Mouse (Mus musculus): ENCODE results near the gene Gm42791. TPM values are rescaled to one million over a fixed set of nuclear protein-coding genes. Genes with fewer than 3 reads are reported as not detected.
A peak's percentile ranks its signal among the peaks of the same experiment; 100 is the strongest.

The Gm42791 gene
- polyA plus RNA-seq, 2 experiments: not detected

- WGBS (ENCODE audit: insufficient replicate concordance): 36% methylated on average over 10 of the region's 10 CpGs
- Histone ChIP-seq H3K27ac (no peak overlapping the region), H3K27me3 (ENCODE audit: control insufficient read depth, insufficient read depth, low read length) (no peaks in the 10 kb centered on the region), H3K4me3 (ENCODE audit: insufficient read depth in 1 of 2, low read depth in 2 of 2, low read length in 2 of 2) (no peak overlapping the region), H3K4me2 (ENCODE audit: low read depth) (no peak overlapping the region), H3K4me1 (replicated peaks; ENCODE audit: control insufficient read depth in 2 of 2, insufficient read depth in 2 of 2, low read length in 1 of 2) (peaks cover 0 to 6% of the 10 kb centered on the region in 2 experiments; a peak in 2 of 4 replicates), H3K36me3 (replicated peaks; ENCODE audit: control insufficient read depth, insufficient read depth, low read depth) (no peaks in the 10 kb centered on the region), H3K9ac (replicated peaks) (no peak overlapping the region), H3K9me3 (ENCODE audit: control insufficient read depth, low read length) (no peaks in the 10 kb centered on the region)
- TF ChIP-seq CTCF (IDR thresholded peaks at IDR 0.05; ENCODE audit: low read depth) (no peak), EP300 (IDR thresholded peaks at IDR 0.05; ENCODE audit: low read depth) (no peak)
- no peak for DNase-seq (ENCODE audit: low read depth in 3 of 3, low spot score in 3 of 3)
- no peak for ATAC-seq (ENCODE audit: insufficient read depth)
Observed at GRCm38 (mm10) chr5:148866571-148866970, 128.4 kb downstream of the Gm42791 start.

GRCm38 (mm10) chr5:148863409-148863808, 131.5 kb downstream of the Gm42791 start:
- no peak for TF ChIP-seq EP300 (IDR thresholded peaks at IDR 0.05; ENCODE audit: low read depth)
- no peak for TF ChIP-seq CTCF (IDR thresholded peaks at IDR 0.05; ENCODE audit: low read depth)
- H3K9me3 ChIP-seq (ENCODE audit: control insufficient read depth, low read length): no peaks in the 10 kb centered on the region
- no peaks in the 10 kb centered on the region for H3K36me3 ChIP-seq (replicated peaks; ENCODE audit: control insufficient read depth, insufficient read depth, low read depth)
- no peak overlapping the region for H3K9ac ChIP-seq (replicated peaks)
- no peak for ATAC-seq (ENCODE audit: insufficient read depth)
- H3K4me2 ChIP-seq (ENCODE audit: low read depth): no peak overlapping the region
- 65% methylated on average over 6 of the region's 6 CpGs for WGBS (ENCODE audit: insufficient replicate concordance)
- no peak for DNase-seq (ENCODE audit: low read depth in 3 of 3, low spot score in 3 of 3)
- H3K4me3 ChIP-seq (ENCODE audit: insufficient read depth in 1 of 2, low read depth in 2 of 2, low read length in 2 of 2): no peak overlapping the region
- no peaks in the 10 kb centered on the region for H3K27me3 ChIP-seq (ENCODE audit: control insufficient read depth, insufficient read depth, low read length)
- H3K27ac ChIP-seq: no peak overlapping the region
- peaks cover 0 to 6% of the 10 kb centered on the region in 2 experiments; a peak in 1 of 4 replicates for H3K4me1 ChIP-seq (replicated peaks; ENCODE audit: control insufficient read depth in 2 of 2, insufficient read depth in 2 of 2, low read length in 1 of 2)

- H3K4me1 ChIP-seq (replicated peaks; ENCODE audit: control insufficient read depth in 2 of 2, insufficient read depth in 2 of 2, low read length in 1 of 2): peaks cover 3 to 7% of the 10 kb centered on the region in 2 experiments; a peak in 2 of 4 replicates
- no peaks in the 10 kb centered on the region for H3K9me3 ChIP-seq (ENCODE audit: control insufficient read depth, low read length)
- TF ChIP-seq EP300 (IDR thresholded peaks at IDR 0.05; ENCODE audit: low read depth) (no peak), CTCF (IDR thresholded peaks at IDR 0.05; ENCODE audit: low read depth) (no peak)
- ATAC-seq (ENCODE audit: insufficient read depth): no peak
- DNase-seq (ENCODE audit: low read depth in 3 of 3, low spot score in 3 of 3): no peak
- H3K27ac ChIP-seq: no peak overlapping the region
- no peak overlapping the region for H3K4me2 ChIP-seq (ENCODE audit: low read depth)
- WGBS (ENCODE audit: insufficient replicate concordance): 68% methylated on average over 10 of the region's 10 CpGs
- H3K36me3 ChIP-seq (replicated peaks; ENCODE audit: control insufficient read depth, insufficient read depth, low read depth): no peaks in the 10 kb centered on the region
- H3K4me3 ChIP-seq (ENCODE audit: insufficient read depth in 1 of 2, low read depth in 2 of 2, low read length in 2 of 2): no peak overlapping the region
- no peaks in the 10 kb centered on the region for H3K27me3 ChIP-seq (ENCODE audit: control insufficient read depth, insufficient read depth, low read length)
- no peak overlapping the region for H3K9ac ChIP-seq (replicated peaks)
Observed at GRCm38 (mm10) chr5:148862853-148863252, 132.1 kb downstream of the Gm42791 start.

GRCm38 (mm10) chr5:148862136-148862535, 132.8 kb downstream of the Gm42791 start:
- Histone ChIP-seq H3K9me3 (ENCODE audit: control insufficient read depth, low read length) (no peaks in the 10 kb centered on the region), H3K9ac (replicated peaks) (no peak overlapping the region), H3K27ac (no peak overlapping the region), H3K4me2 (ENCODE audit: low read depth) (no peak overlapping the region), H3K4me3 (ENCODE audit: insufficient read depth in 1 of 2, low read depth in 2 of 2, low read length in 2 of 2) (no peak overlapping the region), H3K27me3 (ENCODE audit: control insufficient read depth, insufficient read depth, low read length) (no peaks in the 10 kb centered on the region), H3K36me3 (replicated peaks; ENCODE audit: control insufficient read depth, insufficient read depth, low read depth) (no peaks in the 10 kb centered on the region), H3K4me1 (replicated peaks; ENCODE audit: control insufficient read depth in 2 of 2, insufficient read depth in 2 of 2, low read length in 1 of 2) (peaks cover 3 to 11% of the 10 kb centered on the region in 2 experiments; a peak in 3 of 4 replicates)
- TF ChIP-seq CTCF (IDR thresholded peaks at IDR 0.05; ENCODE audit: low read depth) (no peak), EP300 (IDR thresholded peaks at IDR 0.05; ENCODE audit: low read depth) (no peak)
- no peak for ATAC-seq (ENCODE audit: insufficient read depth)
- no peak for DNase-seq (ENCODE audit: low read depth in 3 of 3, low spot score in 3 of 3)
- 28% methylated on average over 8 of the region's 8 CpGs for WGBS (ENCODE audit: insufficient replicate concordance)

- Histone ChIP-seq H3K4me2 (ENCODE audit: low read depth) (no peak overlapping the region), H3K4me3 (ENCODE audit: insufficient read depth in 1 of 2, low read depth in 2 of 2, low read length in 2 of 2) (no peak overlapping the region), H3K4me1 (replicated peaks; ENCODE audit: control insufficient read depth in 2 of 2, insufficient read depth in 2 of 2, low read length in 1 of 2) (peaks cover 5 to 11% of the 10 kb centered on the region in 2 experiments; a peak in 3 of 4 replicates), H3K27ac (no peak overlapping the region), H3K36me3 (replicated peaks; ENCODE audit: control insufficient read depth, insufficient read depth, low read depth) (no peaks in the 10 kb centered on the region), H3K9me3 (ENCODE audit: control insufficient read depth, low read length) (no peaks in the 10 kb centered on the region), H3K9ac (replicated peaks) (no peak overlapping the region), H3K27me3 (ENCODE audit: control insufficient read depth, insufficient read depth, low read length) (no peaks in the 10 kb centered on the region)
- 38% methylated on average over 3 of the region's 3 CpGs for WGBS (ENCODE audit: insufficient replicate concordance)
- DNase-seq (ENCODE audit: low read depth in 3 of 3, low spot score in 3 of 3): peak in 1 of 3 experiments; percentile 13
- no peak for TF ChIP-seq EP300 (IDR thresholded peaks at IDR 0.05; ENCODE audit: low read depth)
- TF ChIP-seq CTCF (IDR thresholded peaks at IDR 0.05; ENCODE audit: low read depth): no peak
- ATAC-seq (ENCODE audit: insufficient read depth): peak; percentile 57; the same call in 1 of the 2 replicates
Observed at GRCm38 (mm10) chr5:148857522-148857921, 137.4 kb downstream of the Gm42791 start.
